Mouse (Mus musculus): ENCODE measurements around the gene Heph.
"Not testable (repeated sequence)": the region's sequence is repeated elsewhere in the genome, so short reads cannot be mapped to it uniquely, and the experiment has no call there.

The Heph gene

GRCm38 (mm10) chrX:96455149-96455548, at the start of gene Heph:
Gene Heph (plus strand): TSS chrX:96455359.
- no peak for DNase-seq (ENCODE audit: low read depth, low spot score)

- not testable (repeated sequence) for DNase-seq (ENCODE audit: low read depth, low spot score)
Observed at GRCm38 (mm10) chrX:96415351-96415750, 39.8 kb upstream of the Heph start.

GRCm38 (mm10) chrX:96416970-96417369, 38.2 kb upstream of the Heph start:
- no peak for DNase-seq (ENCODE audit: low read depth, low spot score)

- DNase-seq (ENCODE audit: low read depth, low spot score) = no peak
Observed at GRCm38 (mm10) chrX:96417733-96418132, 37.4 kb upstream of the Heph start.

- no peak for DNase-seq (ENCODE audit: low read depth, low spot score)
Observed at GRCm38 (mm10) chrX:96419383-96419782, 35.8 kb upstream of the Heph start.

GRCm38 (mm10) chrX:96456201-96456963, 1.2 kb downstream of the Heph start, which contains the start of gene Hsf3:
Gene Hsf3 (minus strand): TSS chrX:96456294.
- DNase-seq (ENCODE audit: low read depth, low spot score) = no peak

- DNase-seq (ENCODE audit: low read depth, low spot score) = peak; percentile 3
Observed at GRCm38 (mm10) chrX:96501580-96501979, 46.4 kb downstream of the Heph start.

All from brain, adult 2 months (tissue).